Mouse (Mus musculus): Measurements from ENCODE around the gene Gm49369. TPM values are rescaled to one million over a fixed set of nuclear protein-coding genes. Genes with fewer than 3 reads are reported as not detected.
A peak's percentile ranks its signal among the peaks of the same experiment; 100 is the strongest.
"Not testable (repeated sequence)": the region's sequence is repeated elsewhere in the genome, so short reads cannot be mapped to it uniquely, and the experiment has no call there.

The Gm49369 gene
- polyA plus RNA-seq, 1 experiment from 2014 or later = not detected

DNA sequence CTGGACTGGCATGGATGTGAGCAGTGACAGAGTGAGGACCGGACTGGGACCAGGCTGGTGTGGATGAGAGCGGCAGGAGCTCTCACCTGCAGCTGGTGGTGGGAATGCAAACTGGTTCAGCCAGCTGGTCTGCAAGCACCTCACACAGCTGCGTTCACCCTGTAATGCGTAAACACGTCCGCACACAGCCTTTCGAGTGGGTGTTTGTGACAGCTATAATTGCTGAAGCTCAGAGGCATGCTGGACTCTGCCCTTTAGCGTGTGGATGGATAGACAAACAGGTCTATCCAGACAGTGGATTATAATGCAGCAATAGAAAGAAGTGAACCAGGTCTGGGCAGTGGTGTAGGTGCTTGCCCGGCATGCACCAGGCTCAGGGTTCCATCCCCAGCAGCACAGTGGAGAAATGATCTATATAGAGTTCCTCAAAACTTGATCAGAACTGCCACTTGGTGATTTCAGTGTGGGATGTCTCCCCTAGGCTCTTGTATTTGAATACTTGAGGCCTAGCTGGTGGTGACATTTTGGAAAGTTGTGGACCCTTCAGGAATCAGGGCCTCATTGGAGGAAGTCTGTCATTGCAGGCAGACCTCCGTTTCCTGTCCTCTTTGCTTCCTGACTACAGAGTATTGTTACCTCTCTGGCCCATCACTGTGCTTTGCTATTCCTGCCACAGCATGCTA lies 40.8 kb downstream of the Gm49369 start:
- ATAC-seq (ENCODE audit: low FRiP score) = no peak
- no peaks in the 10 kb centered on the region for H3K36me3 ChIP-seq
- H3K4me3 ChIP-seq (replicated peaks) = no peak overlapping the region
- H3K4me2 ChIP-seq = no peak overlapping the region
- no peaks in the 10 kb centered on the region for H3K4me1 ChIP-seq
- no peak overlapping the region for H3K9ac ChIP-seq (replicated peaks)
- no peak overlapping the region for H3K27ac ChIP-seq (replicated peaks)
- H3K27me3 ChIP-seq (replicated peaks) = no peaks in the 10 kb centered on the region
- H3K9me3 ChIP-seq (replicated peaks) = no peaks in the 10 kb centered on the region
- WGBS = 76% methylated on average over 10 of the region's 10 CpGs

DNA sequence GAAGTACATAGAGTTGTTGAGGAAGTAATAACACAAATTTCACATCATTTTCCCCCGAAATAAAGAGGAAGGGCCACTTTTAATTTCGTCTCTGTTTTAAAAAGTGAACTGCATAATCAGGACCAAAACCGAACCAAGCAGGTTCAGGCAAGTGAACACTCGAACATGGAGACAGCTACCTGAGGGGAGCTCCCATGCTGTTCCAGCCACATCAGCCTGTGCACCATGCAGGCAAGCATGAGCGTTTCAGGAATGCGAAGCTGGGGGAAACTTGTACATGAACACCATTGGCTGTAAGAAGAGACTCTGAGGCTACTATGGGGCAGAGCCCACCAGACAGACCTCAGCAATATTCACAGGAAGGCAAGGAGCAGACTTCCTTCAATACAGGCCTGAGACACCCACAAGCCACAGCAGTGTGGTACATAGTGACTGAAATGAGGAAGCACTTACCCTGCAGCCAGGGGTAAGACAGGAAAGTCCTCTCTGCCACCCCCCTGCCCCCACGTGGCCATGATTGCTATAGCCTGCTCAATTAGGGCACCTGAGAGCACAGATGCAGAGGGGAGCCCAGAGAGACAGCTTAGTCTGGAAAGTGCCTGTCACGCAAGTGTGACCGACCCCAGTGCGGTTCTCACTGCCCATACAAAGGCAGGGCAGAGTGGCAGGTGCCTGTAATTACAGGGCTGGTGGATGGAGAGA lies 42.0 kb downstream of the Gm49369 start:
- no peaks in the 10 kb centered on the region for H3K27me3 ChIP-seq (replicated peaks)
- no peaks in the 10 kb centered on the region for H3K4me1 ChIP-seq
- H3K9ac ChIP-seq (replicated peaks) = no peak overlapping the region
- H3K27ac ChIP-seq (replicated peaks) = no peak overlapping the region
- H3K36me3 ChIP-seq = no peaks in the 10 kb centered on the region
- ATAC-seq (ENCODE audit: low FRiP score) = no peak
- H3K4me2 ChIP-seq = no peak overlapping the region
- no peak overlapping the region for H3K4me3 ChIP-seq (replicated peaks)
- WGBS = 54% methylated on average over 10 of the region's 10 CpGs
- no peaks in the 10 kb centered on the region for H3K9me3 ChIP-seq (replicated peaks)

DNA sequence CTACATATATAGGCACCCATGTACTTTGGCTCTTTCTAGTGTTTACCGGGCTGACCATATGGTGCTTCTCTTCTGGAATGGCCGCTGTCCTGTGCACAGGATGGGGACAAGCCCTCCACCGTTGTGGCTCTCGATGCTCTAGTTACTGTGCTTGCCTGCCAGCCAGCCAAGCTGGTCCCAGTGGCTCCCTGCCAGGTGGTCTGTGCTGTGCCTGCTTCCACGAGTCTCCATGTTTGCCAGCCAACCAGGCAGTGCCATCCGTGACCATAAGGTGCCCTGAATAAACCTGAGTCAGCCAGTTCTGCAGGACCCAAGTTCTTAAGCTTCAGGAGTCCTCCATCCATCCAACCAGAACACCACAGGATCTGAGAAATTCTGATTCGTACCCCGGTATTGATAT lies 47.3 kb downstream of the Gm49369 start:
- Histone ChIP-seq H3K4me2 (no peak overlapping the region), H3K9me3 (replicated peaks) (no peaks in the 10 kb centered on the region), H3K4me3 (replicated peaks) (no peak overlapping the region), H3K36me3 (no peaks in the 10 kb centered on the region), H3K4me1 (no peaks in the 10 kb centered on the region), H3K27me3 (replicated peaks) (no peaks in the 10 kb centered on the region), H3K9ac (replicated peaks) (no peak overlapping the region), H3K27ac (replicated peaks) (no peak overlapping the region)
- WGBS = 72% methylated on average over 8 of the region's 8 CpGs
- ATAC-seq (ENCODE audit: low FRiP score) = no peak

DNA sequence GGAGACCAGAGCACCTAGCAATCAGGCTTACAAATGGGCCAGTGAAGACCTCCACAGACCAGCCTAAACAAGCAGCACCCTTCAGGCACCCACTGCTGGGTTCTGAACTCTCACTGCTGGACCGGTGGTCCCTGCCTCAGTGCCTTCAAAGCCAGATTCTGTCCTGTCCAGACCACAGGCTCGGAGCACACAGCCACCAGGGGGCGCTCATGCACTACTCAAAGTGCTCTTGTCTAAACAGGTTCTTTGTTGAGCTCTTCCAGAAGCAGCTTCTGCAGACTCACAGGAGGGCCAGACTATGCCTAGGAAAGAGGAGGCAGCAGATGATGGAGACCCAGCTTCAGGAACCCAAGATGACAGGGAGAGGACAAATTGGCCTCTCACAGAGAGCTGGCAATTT lies 48.2 kb downstream of the Gm49369 start:
- H3K4me2 ChIP-seq = no peak overlapping the region
- no peaks in the 10 kb centered on the region for H3K36me3 ChIP-seq
- H3K4me1 ChIP-seq = no peaks in the 10 kb centered on the region
- H3K9me3 ChIP-seq (replicated peaks) = no peaks in the 10 kb centered on the region
- ATAC-seq (ENCODE audit: low FRiP score) = peak; percentile 82
- H3K4me3 ChIP-seq (replicated peaks) = no peak overlapping the region
- no peaks in the 10 kb centered on the region for H3K27me3 ChIP-seq (replicated peaks)
- no peak overlapping the region for H3K27ac ChIP-seq (replicated peaks)
- WGBS = 3% methylated on average over 3 of the region's 3 CpGs
- H3K9ac ChIP-seq (replicated peaks) = no peak overlapping the region

DNA sequence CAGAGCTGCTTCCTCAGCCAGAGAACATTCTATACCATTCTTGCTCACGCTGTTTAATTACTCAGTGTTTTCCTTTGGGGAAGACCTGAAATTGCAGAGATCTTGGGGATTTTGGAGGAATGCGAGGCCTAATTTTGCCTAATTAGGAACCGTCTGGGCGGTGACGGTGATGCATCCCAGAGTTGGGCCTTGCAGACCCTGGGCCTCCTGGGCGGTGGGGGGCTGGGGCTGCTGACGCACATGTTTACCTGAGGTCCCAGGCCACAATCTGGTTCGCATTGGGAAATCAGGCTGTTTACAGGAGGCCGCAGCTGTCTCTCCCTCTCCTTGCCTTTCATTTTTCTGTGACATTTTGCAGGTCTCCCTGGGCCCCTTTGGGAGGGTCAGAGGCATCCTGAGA lies 49.7 kb downstream of the Gm49369 start:
- H3K4me1 ChIP-seq; H3K36me3 ChIP-seq; ATAC-seq (ENCODE audit: low FRiP score): not testable (repeated sequence)

DNA sequence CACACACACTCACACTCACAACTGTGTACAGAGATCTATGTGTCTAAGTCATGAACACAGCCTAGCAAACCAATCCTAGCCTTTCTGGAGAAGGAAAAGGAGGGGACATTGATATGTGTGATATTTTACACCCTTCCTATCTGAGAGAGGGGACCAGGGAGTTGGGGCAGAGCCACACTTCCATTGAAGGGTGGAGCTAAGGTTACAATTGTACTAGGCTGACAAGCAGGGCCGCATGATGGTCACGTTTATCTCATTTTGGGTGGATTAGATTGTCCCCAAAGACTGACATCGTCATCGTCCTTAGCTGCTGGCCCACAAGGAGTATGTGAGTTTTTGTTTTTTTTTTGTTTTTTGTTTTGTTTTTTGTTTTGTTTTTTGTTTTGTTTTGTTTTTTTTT lies 51.2 kb downstream of the Gm49369 start:
- no peak for ATAC-seq (ENCODE audit: low FRiP score)
- WGBS = 90% methylated on average over 4 of the region's 4 CpGs

More for the DNA sequence above, 49.7 kb downstream of the Gm49369 start:
- H3K27me3 ChIP-seq (replicated peaks); H3K9ac ChIP-seq (replicated peaks); H3K27ac ChIP-seq (replicated peaks); H3K4me2 ChIP-seq; H3K9me3 ChIP-seq (replicated peaks); H3K4me3 ChIP-seq (replicated peaks): not testable (repeated sequence)
- 72% methylated on average over 3 of the region's 9 CpGs for WGBS

DNA sequence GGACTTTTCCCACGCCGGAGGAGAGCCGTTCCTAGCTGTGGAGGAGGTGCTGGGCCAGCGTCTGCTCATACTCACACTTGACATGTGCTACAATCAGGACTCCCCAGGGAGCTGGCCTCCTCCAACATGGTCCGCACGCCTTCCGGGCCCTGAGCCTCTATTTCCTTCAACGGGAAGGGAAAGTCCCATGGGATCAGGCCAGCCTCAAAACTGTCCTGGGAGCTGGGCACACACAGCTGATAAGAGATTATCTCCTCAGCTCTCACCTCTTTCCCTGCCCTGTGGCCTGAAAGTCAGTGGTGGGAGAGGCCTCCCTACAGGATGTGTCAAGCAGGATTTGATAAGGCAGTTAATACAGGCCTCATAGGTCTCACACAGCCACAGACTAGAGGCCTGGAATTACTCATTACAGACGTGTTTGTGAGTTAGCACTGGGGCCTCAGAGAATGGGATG lies 52.2 kb downstream of the Gm49369 start:
- no peak for ATAC-seq (ENCODE audit: low FRiP score)

More for the DNA sequence above, 51.2 kb downstream of the Gm49369 start:
- H3K9me3 ChIP-seq (replicated peaks) = no peaks in the 10 kb centered on the region
- H3K27me3 ChIP-seq (replicated peaks) = no peaks in the 10 kb centered on the region
- H3K36me3 ChIP-seq = no peaks in the 10 kb centered on the region
- no peak overlapping the region for H3K27ac ChIP-seq (replicated peaks)
- no peak overlapping the region for H3K9ac ChIP-seq (replicated peaks)
- H3K4me1 ChIP-seq = no peaks in the 10 kb centered on the region
- no peak overlapping the region for H3K4me3 ChIP-seq (replicated peaks)
- H3K4me2 ChIP-seq = no peak overlapping the region

DNA sequence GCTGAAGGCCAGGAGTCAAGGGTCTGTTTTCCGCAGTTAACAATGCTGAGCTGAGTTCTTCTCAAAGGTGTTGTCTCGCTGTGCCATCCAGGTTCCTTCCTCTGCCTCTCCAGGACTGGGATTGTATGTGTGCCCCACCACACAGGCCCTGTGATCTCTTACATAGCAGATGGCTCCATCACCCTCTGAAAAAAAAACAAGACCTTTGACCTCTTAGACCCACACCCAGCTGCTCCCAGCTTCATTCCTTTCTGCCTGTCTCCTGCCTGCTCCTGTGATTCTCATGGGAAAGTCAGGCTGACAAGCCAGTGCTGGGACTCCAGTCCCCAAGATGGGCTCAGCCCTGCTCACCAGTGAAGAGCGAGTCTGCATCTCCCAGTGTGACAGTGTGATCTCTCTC lies 54.0 kb downstream of the Gm49369 start:
- Histone ChIP-seq H3K9ac (replicated peaks) (no peak overlapping the region), H3K27me3 (replicated peaks) (no peaks in the 10 kb centered on the region), H3K4me2 (no peak overlapping the region), H3K36me3 (no peaks in the 10 kb centered on the region), H3K27ac (replicated peaks) (no peak overlapping the region), H3K4me3 (replicated peaks) (no peak overlapping the region), H3K4me1 (no peaks in the 10 kb centered on the region), H3K9me3 (replicated peaks) (no peaks in the 10 kb centered on the region)
- ATAC-seq (ENCODE audit: low FRiP score) = no peak
- WGBS = 77% methylated on average over 3 of the region's 3 CpGs

More for the DNA sequence above, 52.2 kb downstream of the Gm49369 start:
- no peaks in the 10 kb centered on the region for H3K4me1 ChIP-seq
- H3K27me3 ChIP-seq (replicated peaks) = no peaks in the 10 kb centered on the region
- no peaks in the 10 kb centered on the region for H3K9me3 ChIP-seq (replicated peaks)
- H3K36me3 ChIP-seq = no peaks in the 10 kb centered on the region
- H3K27ac ChIP-seq (replicated peaks) = no peak overlapping the region
- no peak overlapping the region for H3K4me2 ChIP-seq
- no peak overlapping the region for H3K4me3 ChIP-seq (replicated peaks)
- 68% methylated on average over 9 of the region's 9 CpGs for WGBS
- H3K9ac ChIP-seq (replicated peaks) = no peak overlapping the region

DNA sequence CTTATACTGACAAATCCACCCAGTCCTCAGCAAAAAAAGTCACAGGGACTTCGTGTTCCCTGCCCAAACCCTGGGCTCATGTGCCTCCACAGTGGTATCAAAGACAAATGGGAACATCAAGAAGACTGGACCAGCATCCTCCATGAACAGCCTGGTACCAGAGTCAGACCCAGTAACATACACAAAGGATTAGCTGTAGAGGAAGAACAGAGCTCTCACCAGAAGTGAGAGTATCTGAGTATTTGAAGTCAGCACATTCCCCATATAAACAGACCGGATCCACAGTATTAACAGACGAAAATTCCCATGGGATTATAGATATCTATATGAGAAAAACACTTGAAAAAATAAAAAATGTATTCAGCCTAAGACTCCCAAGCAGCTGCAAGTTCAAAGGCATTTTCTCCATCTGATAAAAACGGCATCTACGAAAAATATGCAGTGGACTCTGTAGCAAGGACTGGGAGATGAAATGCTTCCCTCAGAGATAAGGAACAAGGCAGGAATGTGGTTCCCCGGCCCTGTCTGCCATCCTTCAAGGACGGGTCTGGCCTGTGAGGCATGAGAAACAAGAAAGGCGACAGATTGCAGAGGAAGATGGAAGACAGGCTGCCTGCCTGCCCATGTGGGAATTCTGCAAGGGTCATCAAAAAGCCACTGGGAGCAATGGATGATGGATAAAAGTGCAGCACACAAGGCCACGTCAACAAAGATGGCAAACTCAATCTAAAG lies 55.6 kb downstream of the Gm49369 start:
- no peaks in the 10 kb centered on the region for H3K36me3 ChIP-seq
- no peak for ATAC-seq (ENCODE audit: low FRiP score)
- H3K4me3 ChIP-seq (replicated peaks) = no peak overlapping the region
- 73% methylated on average over 9 of the region's 9 CpGs for WGBS
- H3K9me3 ChIP-seq (replicated peaks) = no peaks in the 10 kb centered on the region
- no peak overlapping the region for H3K27ac ChIP-seq (replicated peaks)
- no peaks in the 10 kb centered on the region for H3K4me1 ChIP-seq
- H3K4me2 ChIP-seq = no peak overlapping the region
- H3K27me3 ChIP-seq (replicated peaks) = no peaks in the 10 kb centered on the region
- no peak overlapping the region for H3K9ac ChIP-seq (replicated peaks)

DNA sequence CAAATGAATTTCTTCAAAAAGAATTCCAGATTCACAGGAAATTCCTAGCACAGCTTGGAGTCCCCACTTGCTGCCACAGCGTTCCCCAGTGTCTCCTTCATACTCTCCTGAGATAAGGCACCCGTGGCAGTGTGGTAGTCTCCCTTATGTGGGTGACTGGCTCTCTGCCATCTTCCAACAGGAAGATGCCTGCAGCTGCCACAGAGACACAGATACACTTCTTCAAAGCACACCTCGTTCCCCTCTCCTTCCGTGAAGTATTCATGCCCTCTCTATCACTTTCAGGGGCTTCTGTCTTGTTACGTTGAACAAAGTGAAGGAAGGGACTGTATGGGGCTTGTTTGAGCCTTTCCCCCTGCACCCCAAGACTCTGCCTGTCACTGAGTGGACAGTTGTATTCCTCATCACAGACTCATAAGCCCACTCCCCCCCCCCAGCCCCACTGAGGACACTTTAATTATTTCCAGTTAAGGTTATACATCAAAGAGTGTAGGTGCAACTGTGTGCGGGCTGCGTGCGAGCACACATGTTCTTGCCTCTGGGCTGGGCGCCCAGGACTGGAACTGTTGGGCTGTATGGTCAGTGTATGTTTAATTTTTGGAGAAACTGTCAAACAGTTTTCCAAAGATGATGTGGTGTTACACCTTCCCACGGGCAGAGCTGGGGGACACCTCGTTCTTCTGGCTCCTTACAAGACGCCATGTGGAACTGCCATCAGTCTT lies 58.9 kb downstream of the Gm49369 start:
- Histone ChIP-seq H3K9me3 (replicated peaks) (no peaks in the 10 kb centered on the region), H3K4me2 (no peak overlapping the region), H3K4me1 (peaks cover 23% of the 10 kb centered on the region), H3K9ac (replicated peaks) (no peak overlapping the region), H3K27ac (replicated peaks) (no peak overlapping the region), H3K27me3 (replicated peaks) (no peaks in the 10 kb centered on the region), H3K36me3 (no peaks in the 10 kb centered on the region), H3K4me3 (replicated peaks) (no peak overlapping the region)
- 87% methylated on average over 12 of the region's 12 CpGs for WGBS
- no peak for ATAC-seq (ENCODE audit: low FRiP score)

DNA sequence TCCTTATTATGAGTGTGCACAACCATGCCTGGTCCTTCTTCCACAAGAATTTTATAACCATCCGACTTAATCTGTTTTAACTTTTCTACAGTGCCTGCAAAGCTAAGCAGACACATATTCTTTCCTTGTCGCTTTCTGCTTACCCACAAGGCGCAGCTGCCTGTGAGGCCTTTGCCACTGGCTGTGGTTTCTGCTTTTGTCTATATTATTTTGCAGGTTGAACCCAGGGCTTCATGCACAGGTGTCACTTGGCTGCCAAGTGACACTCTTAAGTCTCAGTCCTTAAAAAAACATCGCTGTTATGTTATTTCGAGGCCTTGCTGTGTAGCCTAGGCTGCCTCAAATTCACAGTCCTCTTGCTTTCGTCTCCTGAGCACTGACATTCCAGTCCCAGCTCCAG lies 59.8 kb downstream of the Gm49369 start:
- Histone ChIP-seq H3K27ac (replicated peaks) (no peak overlapping the region), H3K4me1 (peaks cover 23% of the 10 kb centered on the region), H3K9me3 (replicated peaks) (no peaks in the 10 kb centered on the region), H3K9ac (replicated peaks) (no peak overlapping the region), H3K4me3 (replicated peaks) (no peak overlapping the region), H3K27me3 (replicated peaks) (no peaks in the 10 kb centered on the region), H3K36me3 (no peaks in the 10 kb centered on the region), H3K4me2 (no peak overlapping the region)
- WGBS = 95% methylated on average over 6 of the region's 6 CpGs
- no peak for ATAC-seq (ENCODE audit: low FRiP score)

Data from neural tube, embryonic 15.5 days (tissue).